Mouse (Mus musculus): ENCODE measurements around the gene Gm20431.
"Not testable (repeated sequence)": the region's sequence is repeated elsewhere in the genome, so short reads cannot be mapped to it uniquely, and the experiment has no call there.

Gene Gm20431

GRCm38 (mm10) chr2:167659177-167659846 lies 2.0 kb downstream of the Gm20431 start:
- DNase-seq = peak; percentile 45

DNA sequence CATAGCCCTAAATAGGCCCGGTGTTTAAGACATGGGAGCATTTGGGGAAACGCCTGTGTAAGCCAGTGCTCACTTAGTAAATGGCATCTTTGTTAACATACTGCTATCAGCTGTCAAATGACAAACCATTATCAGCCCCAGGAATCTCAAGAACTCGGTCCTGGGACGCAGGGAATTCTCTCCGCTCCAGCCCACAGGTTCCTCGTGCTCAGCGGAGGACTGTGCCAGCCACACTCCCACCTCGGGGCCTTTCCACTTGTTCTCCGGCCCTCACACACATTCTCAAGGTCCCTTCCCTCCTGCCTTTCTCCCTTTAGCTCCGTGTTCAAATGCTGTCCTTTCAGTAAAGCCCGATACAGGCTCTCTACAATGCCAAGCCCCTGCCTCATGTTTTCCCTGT lies 2.6 kb downstream of the Gm20431 start:
- no peak for DNase-seq

- DNase-seq = no peak
These were observed 3.3 kb downstream of the Gm20431 start for GRCm38 (mm10) chr2:167657973-167658372.

DNA sequence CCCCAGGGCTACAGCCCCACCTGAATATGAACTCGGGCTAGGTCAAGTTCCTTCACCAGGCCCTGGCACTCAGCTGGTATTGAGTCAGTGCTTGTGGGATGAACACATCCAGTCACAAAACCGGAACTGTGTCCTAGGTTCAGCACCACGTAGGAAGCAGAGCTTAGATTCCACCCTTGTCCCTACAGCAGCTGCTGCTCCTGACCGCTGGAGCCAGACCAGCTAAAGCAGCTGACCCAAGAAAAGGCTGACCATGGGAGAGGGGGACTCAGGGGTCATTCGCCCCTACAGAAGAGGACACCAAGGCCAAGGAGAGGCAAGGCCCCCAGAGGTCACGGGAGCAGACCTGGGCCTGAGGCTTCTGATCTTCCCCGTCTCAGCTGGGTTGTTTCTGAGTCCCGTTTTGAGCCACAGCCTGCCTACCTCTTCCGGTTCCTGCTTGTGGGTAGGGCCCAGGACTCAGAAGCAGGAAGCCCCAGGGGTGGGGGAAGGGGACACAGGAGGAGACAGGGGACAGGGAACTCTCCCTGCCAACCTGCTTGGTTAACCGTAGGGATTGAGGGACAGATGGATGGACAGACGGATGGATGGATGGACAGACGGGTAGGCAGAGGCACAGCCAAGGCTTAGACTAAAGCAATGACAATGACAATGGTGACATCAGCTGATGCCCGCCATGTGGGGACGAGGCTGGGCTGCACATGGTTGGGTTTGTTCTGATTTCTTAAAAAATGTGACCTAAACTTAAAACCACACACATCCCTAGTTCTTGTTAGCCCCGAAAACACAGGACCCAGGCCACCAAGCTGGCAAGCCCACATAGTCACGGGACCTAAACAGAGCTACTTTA lies 4.4 kb downstream of the Gm20431 start:
- peak; percentile 60 for DNase-seq

GRCm38 (mm10) chr2:167654911-167655600 lies 6.2 kb downstream of the Gm20431 start:
- no peak for DNase-seq

GRCm38 (mm10) chr2:167652694-167653093 lies 8.6 kb downstream of the Gm20431 start:
- no peak for DNase-seq

DNA sequence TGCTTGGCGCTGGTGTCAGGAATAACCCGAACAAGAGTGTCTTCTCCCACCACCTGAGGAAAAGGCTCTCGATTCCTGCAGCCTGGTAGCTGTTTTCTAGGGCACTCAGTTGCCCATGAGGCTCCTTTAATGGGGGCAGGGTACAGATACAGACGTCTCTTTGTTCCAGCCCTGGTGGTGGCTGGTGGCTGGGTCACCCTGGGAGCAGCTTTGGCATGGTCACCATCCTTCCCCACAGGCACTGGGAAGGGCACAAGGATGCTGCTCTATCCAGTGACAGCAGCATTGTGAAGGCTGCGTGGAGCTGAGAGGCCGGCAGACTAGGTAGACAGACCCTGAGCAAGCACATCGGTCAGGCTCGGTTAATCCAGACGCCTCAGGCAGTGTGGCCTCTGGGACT lies 9.7 kb downstream of the Gm20431 start:
- no peak for DNase-seq

DNA sequence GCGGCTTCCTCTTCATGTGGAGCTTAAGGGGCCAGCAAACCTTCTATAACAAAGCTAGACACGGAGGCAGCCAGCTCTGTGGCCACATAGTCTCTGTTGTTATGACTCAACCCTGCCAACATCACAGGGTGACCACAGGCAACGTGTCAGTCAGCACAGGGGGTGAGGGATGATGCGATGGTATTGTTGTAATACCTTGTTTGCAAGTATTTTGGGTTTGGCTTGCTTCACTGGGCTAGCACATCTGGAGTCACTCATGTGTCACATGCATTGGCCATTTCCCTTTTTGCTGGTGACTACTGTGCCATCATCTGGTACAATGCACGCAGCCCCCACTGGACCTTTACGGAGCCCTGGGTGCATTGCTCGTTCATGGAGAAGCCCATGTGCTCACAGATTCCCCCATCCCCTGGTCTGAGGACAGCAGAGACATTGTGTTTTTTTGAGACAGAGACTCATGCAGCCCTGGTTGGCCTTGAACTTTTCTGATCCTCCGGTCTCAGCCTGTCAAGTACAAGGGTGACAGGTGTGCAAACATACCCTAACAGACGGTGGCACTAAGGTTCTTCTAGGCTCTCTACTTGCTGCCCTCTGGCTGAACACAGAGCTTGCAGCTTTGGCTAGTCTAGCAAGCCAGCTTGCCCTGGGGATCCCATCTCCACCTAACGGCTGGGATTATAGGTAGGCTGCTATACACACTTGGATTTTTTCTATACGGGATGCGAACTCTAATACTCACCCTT lies 11.8 kb downstream of the Gm20431 start:
- no peak for DNase-seq

DNA sequence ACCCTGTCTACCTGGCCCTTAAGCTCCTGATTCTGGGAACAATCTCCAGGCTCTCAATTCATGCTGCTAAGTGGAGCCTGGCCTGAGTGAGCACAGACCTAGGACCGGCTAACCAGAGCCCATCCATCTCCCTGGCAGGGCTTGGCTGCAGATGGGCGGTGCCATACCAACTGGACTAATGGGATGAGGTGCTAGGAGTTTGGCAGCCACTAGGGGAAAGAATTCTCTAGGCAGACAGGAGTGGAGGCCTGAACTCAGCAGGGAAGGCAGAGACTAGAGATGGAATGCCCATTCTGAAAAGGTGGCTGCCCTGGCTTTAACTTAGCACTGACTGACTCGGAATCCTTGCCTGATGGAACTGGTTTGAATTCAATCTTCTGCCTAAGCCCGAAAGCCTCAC lies 14.9 kb downstream of the Gm20431 start:
- DNase-seq = no peak

- not testable (repeated sequence) for DNase-seq
These were observed 17.8 kb downstream of the Gm20431 start for GRCm38 (mm10) chr2:167643356-167644052.

DNA sequence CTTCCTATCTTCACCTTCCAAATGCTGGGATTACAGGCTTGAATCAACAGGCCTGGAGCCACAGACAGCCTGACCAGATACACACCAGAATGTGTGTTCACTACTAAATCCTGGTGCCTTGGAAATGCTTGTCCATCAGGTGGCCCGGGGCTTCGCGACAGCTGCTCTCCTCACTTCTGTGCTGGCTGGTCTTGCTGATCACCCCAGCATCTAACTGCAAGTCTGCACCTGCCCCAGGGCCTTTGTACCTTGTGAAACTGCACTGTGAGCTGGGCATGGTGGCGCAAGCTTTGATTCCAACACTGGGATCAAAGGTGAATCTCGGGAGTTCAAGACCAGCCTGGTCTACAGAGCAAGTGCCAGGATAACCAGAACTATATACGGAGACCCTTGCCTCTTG lies 19.1 kb downstream of the Gm20431 start:
- DNase-seq = no peak

- peak; percentile 69 for DNase-seq
These were observed 20.0 kb downstream of the Gm20431 start for GRCm38 (mm10) chr2:167641337-167641736.

DNA sequence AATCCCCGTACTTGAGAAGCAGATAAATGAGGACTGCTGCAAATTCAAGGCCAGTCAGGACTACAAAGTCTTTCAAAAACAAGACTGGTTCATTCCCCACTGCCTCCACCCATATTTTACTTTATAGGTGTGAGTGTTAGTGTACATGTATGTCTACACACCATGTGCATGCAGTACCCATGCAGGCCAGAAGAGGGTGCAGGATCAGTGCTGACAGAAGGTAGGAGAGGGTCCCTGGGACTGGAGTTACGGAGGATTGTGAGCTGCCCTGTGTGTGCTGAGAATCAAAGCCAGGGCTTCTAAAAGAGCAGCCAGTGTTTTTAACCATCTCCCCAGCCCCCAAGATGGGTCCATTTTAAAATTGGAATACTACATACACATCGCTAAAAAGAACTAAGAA lies 21.0 kb downstream of the Gm20431 start:
- DNase-seq = peak; percentile 53

- DNase-seq = no peak
These were observed 26.3 kb downstream of the Gm20431 start for GRCm38 (mm10) chr2:167634865-167635512.

DNA sequence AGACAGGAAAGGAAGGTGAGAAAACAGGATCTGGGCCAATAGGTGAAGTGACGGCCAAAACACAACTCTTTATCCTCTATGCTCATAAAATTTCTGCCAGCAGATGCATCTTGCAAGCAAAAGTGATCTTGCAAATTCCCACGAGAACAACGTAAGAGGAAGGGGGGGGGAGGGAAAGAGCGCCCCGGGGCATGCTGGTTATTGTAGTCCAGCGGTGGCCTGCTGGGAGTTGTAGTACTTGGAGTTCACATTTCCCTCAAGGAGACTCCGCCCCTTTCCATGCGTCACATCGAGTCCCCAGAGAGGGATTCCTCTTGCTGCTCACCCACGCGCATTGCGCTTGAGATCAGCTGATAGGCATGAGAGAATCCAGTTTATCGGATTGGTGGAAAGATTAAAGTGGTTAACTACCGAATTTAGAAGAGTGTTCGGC lies 26.9 kb downstream of the Gm20431 start:
- DNase-seq = peak; percentile 97

DNA sequence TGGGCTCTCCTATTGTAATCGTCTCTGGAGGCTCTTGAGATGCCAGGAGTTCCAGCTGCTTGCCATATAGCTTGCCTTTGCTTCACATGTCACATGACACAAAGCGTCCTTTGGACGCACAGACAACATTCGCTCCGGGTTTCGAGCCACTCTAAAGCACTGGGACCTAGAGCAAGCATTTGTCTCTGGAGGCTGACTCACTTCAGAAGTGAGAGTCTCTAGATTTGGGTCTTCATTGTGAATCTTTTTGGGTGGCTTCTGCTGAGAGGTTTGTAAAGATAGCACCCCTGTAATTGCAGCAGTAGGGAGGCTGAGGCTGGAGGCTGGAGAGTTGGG lies 27.8 kb downstream of the Gm20431 start:
- DNase-seq = no peak

GRCm38 (mm10) chr2:167632731-167633536 lies 28.4 kb downstream of the Gm20431 start:
- no peak for DNase-seq

DNA sequence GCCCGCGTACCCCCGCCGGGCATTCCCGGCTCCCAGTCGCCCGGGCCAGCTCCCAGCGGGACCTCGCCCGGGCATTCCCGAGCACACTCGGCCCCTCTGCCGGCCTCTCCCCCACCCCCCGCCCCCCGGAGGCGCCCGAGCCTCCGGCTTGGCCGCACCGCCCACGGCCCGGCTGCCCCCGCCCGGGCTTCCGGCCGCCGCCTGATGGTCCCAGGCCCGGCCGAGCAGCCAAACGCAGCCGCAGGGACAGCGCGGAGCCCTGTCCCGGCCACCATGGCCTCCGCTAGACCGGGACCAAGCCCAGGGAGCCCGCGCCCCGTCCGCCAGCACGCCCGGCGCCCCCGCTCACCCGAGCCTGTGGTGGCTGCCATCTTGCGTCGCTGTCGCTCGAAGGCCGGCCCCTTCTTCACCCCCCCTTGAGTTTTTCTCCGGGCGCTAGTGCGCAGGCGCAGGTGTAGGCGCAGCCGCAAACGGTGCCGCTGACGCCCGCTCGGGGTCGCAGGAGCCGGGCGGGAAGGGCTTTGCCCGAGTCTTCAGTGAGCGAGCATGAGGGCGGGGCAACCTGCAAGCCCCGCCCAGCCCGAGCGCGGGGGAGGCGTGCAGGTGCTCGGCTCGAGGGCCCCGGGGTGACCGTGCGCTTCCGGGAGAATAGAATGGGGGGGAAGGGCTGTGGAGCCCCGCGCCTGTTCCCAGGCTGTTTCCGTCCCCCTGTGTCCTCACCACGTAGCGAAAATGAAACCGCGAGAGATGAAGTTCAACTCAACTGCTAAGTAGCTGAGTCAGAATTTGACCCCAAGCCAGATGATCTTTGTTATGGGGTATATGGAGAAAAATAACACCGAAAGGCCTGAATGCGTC lies 29.5 kb downstream of the Gm20431 start, which contains the start of gene Ube2v1:
Gene Ube2v1, minus strand, starts transcription at position 505 of the 858 bp plus-strand sequence.
- peak; percentile 96 for DNase-seq

DNA sequence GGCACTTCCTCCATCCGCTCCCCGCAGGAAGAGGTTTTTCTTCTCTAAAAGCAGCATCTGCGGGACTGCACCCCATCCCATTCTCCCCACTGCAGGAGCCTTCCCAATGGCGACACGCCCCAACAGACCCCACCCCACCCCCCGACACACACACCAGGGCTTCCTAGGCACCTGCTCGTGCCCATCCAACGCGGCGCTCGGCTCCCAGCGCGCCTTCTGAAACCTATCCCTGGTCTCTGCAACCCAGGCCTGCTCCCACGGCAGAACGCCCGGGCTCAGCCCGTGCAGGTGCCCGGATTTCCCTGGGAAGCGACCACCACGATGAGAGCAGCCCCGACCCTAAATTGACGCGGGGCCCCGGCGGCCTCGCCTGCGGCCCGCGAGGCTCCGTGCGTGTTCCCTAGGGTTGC lies 30.1 kb downstream of the Gm20431 start:
- no peak for DNase-seq

DNA sequence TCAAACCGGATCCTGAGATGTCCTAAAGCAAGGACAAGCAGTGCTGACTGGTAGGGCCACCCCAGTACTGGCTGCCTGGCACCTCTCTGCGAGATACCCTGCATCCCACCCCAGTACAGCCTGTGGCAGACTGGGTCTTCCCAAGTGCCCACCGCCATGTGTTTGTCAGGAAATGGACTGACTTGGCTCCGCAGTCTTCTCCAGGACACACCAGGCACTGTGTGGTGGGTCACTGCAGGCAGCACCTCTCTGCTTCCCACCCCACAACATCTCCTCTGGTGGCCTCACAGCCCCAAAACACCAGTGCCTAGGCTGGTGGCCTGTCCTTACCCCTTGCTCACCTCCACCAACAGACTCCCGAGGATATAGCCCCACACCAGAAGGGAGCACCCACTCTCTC lies 30.9 kb downstream of the Gm20431 start:
- DNase-seq = no peak
